Mouse (Mus musculus): ENCODE data around the gene Olfr1082. TPM values are rescaled to one million over a fixed set of nuclear protein-coding genes. Genes with fewer than 3 reads are reported as not detected.
"Not testable (repeated sequence)": the region's sequence is repeated elsewhere in the genome, so short reads cannot be mapped to it uniquely, and the experiment has no call there.

Gene Olfr1082
- not detected in 2 replicates for polyA plus RNA-seq (2015; fragmentation: Nextera tagmentation; extraction: Ambion mirVana)

GRCm38 (mm10) chr2:86598866-86599265, at the start of gene Olfr1082:
Gene Olfr1082, minus strand, starts transcription at chr2:86598966.
- not testable (repeated sequence) for H3K9me3 ChIP-seq (replicated peaks); H3K4me3 ChIP-seq (replicated peaks); H3K4me2 ChIP-seq; ATAC-seq (ENCODE audit: insufficient read depth); H3K27ac ChIP-seq (replicated peaks); H3K9ac ChIP-seq; H3K27me3 ChIP-seq; H3K4me1 ChIP-seq (replicated peaks); H3K36me3 ChIP-seq (replicated peaks)
- 20% methylated on average over 1 of the region's 1 CpGs for WGBS (ENCODE audit: insufficient replicate concordance)

DNA sequence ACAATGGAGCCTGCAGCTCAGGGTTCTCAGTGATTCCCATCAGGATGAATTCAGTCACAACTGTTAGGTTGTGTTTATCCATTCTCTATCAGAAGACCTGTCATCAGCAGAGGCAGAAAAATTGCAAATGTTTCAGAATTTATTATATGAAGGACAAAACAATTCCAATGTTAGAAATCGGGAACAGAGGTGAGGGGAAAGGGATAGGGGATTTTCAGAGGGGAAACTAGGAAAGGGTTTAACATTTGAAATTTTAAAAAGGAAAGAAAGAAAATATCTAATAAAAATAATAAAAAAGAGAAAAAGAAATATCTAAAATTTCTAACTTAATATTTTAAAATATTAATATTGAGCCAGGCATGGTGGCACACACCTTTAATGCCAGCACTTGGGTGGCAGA, 40.9 kb upstream of the Olfr1082 start, which contains the start of gene Olfr1084:
TSS of gene Olfr1084 (minus strand) at position 101 of the 400 bp plus-strand sequence.
- not testable (repeated sequence) for H3K36me3 ChIP-seq (replicated peaks); H3K4me1 ChIP-seq (replicated peaks); H3K27me3 ChIP-seq; H3K4me2 ChIP-seq; H3K4me3 ChIP-seq (replicated peaks); H3K27ac ChIP-seq (replicated peaks); H3K9me3 ChIP-seq (replicated peaks); H3K9ac ChIP-seq; ATAC-seq (ENCODE audit: insufficient read depth)
- 62% methylated on average over 1 of the region's 1 CpGs for WGBS (ENCODE audit: insufficient replicate concordance)

GRCm38 (mm10) chr2:86558135-86558534, 40.6 kb downstream of the Olfr1082 start, which contains the start of gene Olfr1080:
Gene Olfr1080, minus strand, starts transcription at chr2:86558235.
- H3K27ac ChIP-seq (replicated peaks); H3K4me2 ChIP-seq; ATAC-seq (ENCODE audit: insufficient read depth); H3K27me3 ChIP-seq; H3K9me3 ChIP-seq (replicated peaks); H3K9ac ChIP-seq; H3K36me3 ChIP-seq (replicated peaks); H3K4me1 ChIP-seq (replicated peaks); H3K4me3 ChIP-seq (replicated peaks): not testable (repeated sequence)

Other genes with a start within 250 kb of the Olfr1082 start
- not detected in 2 replicates for gene Olfr1055, start 248.7 kb downstream of the Olfr1082 start, polyA plus RNA-seq (2015; fragmentation: Nextera tagmentation; extraction: Ambion mirVana)
- gene Olfr1056, start 236.5 kb downstream of the Olfr1082 start, polyA plus RNA-seq (2015; fragmentation: Nextera tagmentation; extraction: Ambion mirVana), result not detected in 2 replicates
- gene Olfr1057, start 220.6 kb downstream of the Olfr1082 start, polyA plus RNA-seq (2015; fragmentation: Nextera tagmentation; extraction: Ambion mirVana), result not detected in 2 replicates
- not detected in 2 replicates for gene Olfr1058, start 210.4 kb downstream of the Olfr1082 start, polyA plus RNA-seq (2015; fragmentation: Nextera tagmentation; extraction: Ambion mirVana)
- not detected in 2 replicates for gene Olfr1061, start 184.9 kb downstream of the Olfr1082 start, polyA plus RNA-seq (2015; fragmentation: Nextera tagmentation; extraction: Ambion mirVana)
- gene Olfr1062, start 172.2 kb downstream of the Olfr1082 start, polyA plus RNA-seq (2015; fragmentation: Nextera tagmentation; extraction: Ambion mirVana), result not detected in 2 replicates
- gene Olfr1065, start 148.4 kb downstream of the Olfr1082 start, polyA plus RNA-seq (2015; fragmentation: Nextera tagmentation; extraction: Ambion mirVana), result not detected in 2 replicates
- gene Olfr1066, start 142.7 kb downstream of the Olfr1082 start, polyA plus RNA-seq (2015; fragmentation: Nextera tagmentation; extraction: Ambion mirVana), result not detected in 2 replicates
- not detected in 2 replicates for gene Olfr228, start 111.6 kb downstream of the Olfr1082 start, polyA plus RNA-seq (2015; fragmentation: Nextera tagmentation; extraction: Ambion mirVana)
- gene Olfr1076, start 90.5 kb downstream of the Olfr1082 start, polyA plus RNA-seq (2015; fragmentation: Nextera tagmentation; extraction: Ambion mirVana), result not detected in 2 replicates
- gene Olfr1079, start 56.5 kb downstream of the Olfr1082 start, polyA plus RNA-seq (2015; fragmentation: Nextera tagmentation; extraction: Ambion mirVana), result not detected in 2 replicates
- not detected in 2 replicates for gene Olfr1080, start 40.7 kb downstream of the Olfr1082 start, polyA plus RNA-seq (2015; fragmentation: Nextera tagmentation; extraction: Ambion mirVana)
- not detected in 2 replicates for gene Olfr1084, start 40.8 kb upstream of the Olfr1082 start, polyA plus RNA-seq (2015; fragmentation: Nextera tagmentation; extraction: Ambion mirVana)
- not detected in 2 replicates for gene Olfr1085, start 63.1 kb upstream of the Olfr1082 start, polyA plus RNA-seq (2015; fragmentation: Nextera tagmentation; extraction: Ambion mirVana)
- gene Olfr1086, start 81.1 kb upstream of the Olfr1082 start, polyA plus RNA-seq (2015; fragmentation: Nextera tagmentation; extraction: Ambion mirVana), result not detected in 2 replicates
- gene Olfr1087, start 99.4 kb upstream of the Olfr1082 start, polyA plus RNA-seq (2015; fragmentation: Nextera tagmentation; extraction: Ambion mirVana), result not detected in 2 replicates
- gene Olfr1089, start 134.7 kb upstream of the Olfr1082 start, polyA plus RNA-seq (2015; fragmentation: Nextera tagmentation; extraction: Ambion mirVana), result not detected in 2 replicates
- not detected in 2 replicates for gene Olfr1090, start 160.0 kb upstream of the Olfr1082 start, polyA plus RNA-seq (2015; fragmentation: Nextera tagmentation; extraction: Ambion mirVana)
- gene Olfr1093, start 183.5 kb upstream of the Olfr1082 start, polyA plus RNA-seq (2015; fragmentation: Nextera tagmentation; extraction: Ambion mirVana), result not detected in 2 replicates
- gene Olfr141, start 211.1 kb upstream of the Olfr1082 start, polyA plus RNA-seq (2015; fragmentation: Nextera tagmentation; extraction: Ambion mirVana), result not detected in 2 replicates
- not detected in 2 replicates for gene Olfr1094, start 225.7 kb upstream of the Olfr1082 start, polyA plus RNA-seq (2015; fragmentation: Nextera tagmentation; extraction: Ambion mirVana)

Measured in liver, embryonic 15.5 days (tissue).